Mouse (Mus musculus) liver, postnatal 0 days (tissue): ENCODE results near the gene Gp1ba. TPM values are rescaled to one million over a fixed set of nuclear protein-coding genes. Genes with fewer than 3 reads are reported as not detected.

Experiments used
- ATAC-seq: fragments of 200-750 bp; cut with Nextera tagmentation; 2 replicates; pipeline ENCODE4 v1.8.0; 2017; ENCODE audit warnings: mild to moderate bottlenecking, moderate library complexity
- DNase-seq: peaks from one replicate; pipeline ENCODE4 v3.0.0-alpha.2; 2016
- H3K27ac ChIP-seq: fragments of 300-500 bp; sonication (generic); 2 replicates; pipeline ENCODE4 v1.5.1; 2014; ENCODE audit warnings: antibody characterized with exemption, moderate library complexity, mild to moderate bottlenecking, low read depth
- H3K27me3 ChIP-seq: fragments of 300-500 bp; sonication (generic); 2 replicates; pipeline ENCODE4 v1.6.1; 2014; ENCODE audit warnings: low read length, control low read depth, mixed read lengths; ENCODE audit not compliant: insufficient read depth
- H3K36me3 ChIP-seq: fragments of 300-500 bp; sonication (generic); replicated peaks from 2 replicates; pipeline ENCODE4 v1.6.1; 2014; ENCODE audit warnings: mild to moderate bottlenecking, control low read depth, low read length, moderate library complexity, mixed read lengths; ENCODE audit not compliant: insufficient read depth
- H3K4me1 ChIP-seq: fragments of 300-500 bp; sonication (generic); 2 replicates; pipeline ENCODE4 v1.6.1; 2014; ENCODE audit warnings: antibody characterized with exemption, mild to moderate bottlenecking, control low read depth; ENCODE audit not compliant: insufficient read depth
- H3K4me2 ChIP-seq: fragments of 300-500 bp; sonication (generic); 2 replicates; pipeline ENCODE4 v1.6.1; 2014; ENCODE audit warnings: low read depth, mild to moderate bottlenecking, low read length, moderate library complexity, mixed read lengths
- H3K4me3 ChIP-seq: fragments of 300-500 bp; sonication (generic); 2 replicates; pipeline ENCODE4 v1.5.1; 2014; ENCODE audit warnings: low read depth, low read length
- H3K9ac ChIP-seq: fragments of 300-500 bp; sonication (generic); replicated peaks from 2 replicates; pipeline ENCODE4 v1.6.1; 2014; ENCODE audit warnings: mild to moderate bottlenecking, moderate library complexity
- H3K9me3 ChIP-seq: fragments of 300-500 bp; sonication (generic); 2 replicates; pipeline ENCODE4 v1.6.1; 2016; ENCODE audit warnings: mild to moderate bottlenecking, control low read depth, low read length, mixed read lengths
- CTCF ChIP-seq: sonication (generic); IDR thresholded peaks from 2 replicates; pipeline ENCODE4 v1.5.1; 2016; ENCODE audit warnings: antibody characterized with exemption, low read depth
- EP300 ChIP-seq: IDR thresholded peaks from 2 replicates; pipeline ENCODE4 v1.6.1; 2016; ENCODE audit warnings: antibody characterized with exemption, low read depth, mild to moderate bottlenecking
- WGBS: fragments of 180-500 bp; shearing (Covaris S2); extraction: QIAGEN DNeasy Blood & Tissue Kit; methylation state at CpG from one replicate; pipeline ENCODE4 v1.1.7; 2014; ENCODE audit not compliant: insufficient replicate concordance; 5-methylcytosine and 5-hydroxymethylcytosine counted together
- polyA plus RNA-seq: library from polyadenylated mRNA; unstranded; fragments of >200 nt; fragmentation: Nextera tagmentation; extraction: Ambion mirVana; gene quantifications from 2 replicates; pipeline ENCODE4 v1.2.1, GENCODE M21; 2015

Gene Gp1ba
- polyA plus RNA-seq, result 3.5 and 4.1 TPM in 2 replicates

DNA sequence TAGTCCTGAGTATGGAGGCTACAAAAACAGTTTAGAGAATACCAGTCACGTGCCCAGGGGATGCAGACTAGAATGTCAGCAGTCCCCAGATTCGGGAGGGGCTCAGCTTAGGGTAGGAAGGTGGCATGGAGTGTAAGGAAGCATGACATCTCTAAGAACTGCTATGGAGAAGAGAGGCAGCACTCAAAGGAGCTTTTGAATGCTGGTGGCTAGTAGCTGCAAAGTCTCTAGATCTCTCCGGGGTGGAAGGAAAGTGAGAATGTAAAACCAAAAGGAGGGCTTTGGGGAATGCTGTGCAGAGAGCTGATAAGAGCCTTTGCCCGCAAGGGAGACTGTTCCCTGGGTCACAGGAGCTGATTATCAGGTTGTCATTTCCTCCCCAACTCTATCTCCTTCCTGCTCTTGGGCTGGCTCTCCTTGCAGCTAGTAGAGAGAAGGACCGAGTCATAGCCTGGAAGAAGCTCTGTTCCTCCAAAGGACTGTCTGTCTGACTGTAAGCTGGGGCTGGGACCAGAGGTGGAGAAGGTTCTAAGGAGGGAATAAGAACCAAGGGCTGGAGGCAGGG lies at the start of gene Gp1ba:
Gene Gp1ba (plus strand): TSS at position 409 of the 565 bp plus-strand sequence.
- Histone ChIP-seq H3K27ac (peak within 1 kb of the TSS; percentile 80), H3K4me2 (peak within 1 kb of the TSS; percentile 55), H3K4me1 (peaks cover 23% of the 10 kb centered on the region), H3K9me3 (no peaks in the 10 kb centered on the region), H3K27me3 (no peaks in the 10 kb centered on the region), H3K36me3 (peaks cover 3% of the 10 kb centered on the region; the same call in 1 of the 2 replicates), H3K4me3 (no peak within 1 kb of the TSS), H3K9ac (peak within 1 kb of the TSS; percentile 8)
- DNase-seq (no peak), ATAC-seq (peak; percentile 76)
- WGBS, result 8% methylated on average over 5 of the region's 5 CpGs
- TF ChIP-seq EP300 (peak; percentile 76), CTCF (no peak)

DNA sequence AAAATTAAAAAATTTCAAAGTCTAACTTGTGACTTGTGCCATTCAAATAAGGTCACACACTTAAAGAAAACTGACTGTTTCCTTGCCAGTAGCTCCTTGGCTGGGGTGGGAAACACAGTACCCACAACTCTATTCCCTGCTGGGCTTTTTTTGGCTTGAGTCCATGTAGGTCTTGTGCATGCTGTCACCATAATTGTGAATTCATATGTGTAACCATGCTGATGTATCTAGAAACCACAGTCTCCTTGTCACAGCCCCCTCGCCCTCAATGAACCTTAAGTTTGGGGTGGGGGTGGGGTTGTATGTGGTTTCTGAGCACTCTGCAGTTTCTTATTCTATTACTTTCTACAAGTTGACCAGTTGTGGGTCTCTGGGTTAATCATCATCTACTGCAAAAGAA lies 47.2 kb upstream of the Gp1ba start:
- Histone ChIP-seq H3K36me3 (no peaks in the 10 kb centered on the region), H3K4me1 (peaks cover 34% of the 10 kb centered on the region), H3K4me2 (no peak overlapping the region), H3K9ac (no peak overlapping the region), H3K9me3 (no peaks in the 10 kb centered on the region), H3K4me3 (no peak overlapping the region), H3K27ac (0 out of 2 replicates have a peak overlapping the region, but pooled peaks have one; percentile 22), H3K27me3 (no peaks in the 10 kb centered on the region)
- DNase-seq (no peak), ATAC-seq (no peak)
- TF ChIP-seq EP300 (no peak), CTCF (no peak)
- WGBS, result 58% methylated on average over 1 of the region's 1 CpGs

DNA sequence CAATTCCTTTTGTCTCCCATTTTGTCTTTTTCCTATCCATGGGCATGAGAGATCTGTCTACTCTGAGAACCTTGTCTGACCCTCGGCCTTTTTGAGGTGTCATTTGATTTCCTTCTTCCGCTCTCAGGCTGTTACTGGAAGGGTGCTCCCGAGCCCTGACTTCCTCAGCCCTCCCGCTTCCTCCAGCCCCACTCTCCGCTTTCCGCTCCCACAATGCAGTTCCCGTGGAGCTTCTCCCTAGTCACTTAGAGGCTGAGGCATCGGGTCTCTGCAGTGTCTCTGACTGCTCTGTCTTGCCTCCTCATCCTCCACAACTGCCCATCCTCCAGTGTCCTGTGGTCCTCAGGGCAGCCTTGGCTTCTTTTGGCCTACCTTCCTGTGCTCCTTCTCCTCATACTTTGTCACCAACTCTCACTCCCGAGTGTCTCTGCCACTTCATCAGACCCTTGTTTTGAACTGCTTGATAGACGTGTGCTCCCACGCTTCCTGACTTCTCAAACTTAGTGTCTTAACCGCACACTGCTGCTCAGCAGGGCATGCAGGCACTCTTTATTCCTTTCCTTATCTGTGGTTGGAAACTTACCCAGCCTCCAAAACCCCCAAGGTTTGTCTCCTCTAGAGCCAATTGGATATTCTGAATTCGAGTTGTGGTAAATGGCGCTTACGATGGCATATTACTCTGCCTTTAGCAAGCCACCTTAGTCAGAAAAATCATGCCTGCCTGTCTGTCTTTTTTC lies 44.5 kb upstream of the Gp1ba start:
- ATAC-seq, result 0 out of 2 replicates have a peak, but pooled peaks have one; percentile 35

DNA sequence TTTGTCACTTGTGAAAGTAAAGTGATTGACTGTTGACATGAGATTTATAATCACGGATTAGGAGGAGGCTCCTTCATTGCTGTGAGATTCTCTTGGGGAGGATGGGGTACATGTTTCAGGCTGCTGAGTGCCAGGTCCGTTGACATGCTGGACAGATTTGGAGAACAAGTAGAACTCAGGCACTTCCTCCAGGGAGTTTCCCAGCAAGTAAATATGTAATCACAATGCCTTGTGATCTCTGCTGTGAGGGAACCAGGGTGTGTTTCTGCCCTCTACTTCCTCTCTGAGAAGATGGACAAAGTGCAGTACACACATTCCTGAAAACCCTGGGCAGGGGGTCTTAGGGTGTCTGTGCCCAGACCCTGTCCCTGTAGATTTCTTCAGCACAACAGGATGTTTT lies 43.3 kb upstream of the Gp1ba start:
- TF ChIP-seq EP300 (no peak), CTCF (no peak)
- H3K4me1 ChIP-seq, result peaks cover 24% of the 10 kb centered on the region
- DNase-seq, result no peak

More for the DNA sequence above, 44.5 kb upstream of the Gp1ba start:
- peak overlapping the region; percentile 57 for H3K27ac ChIP-seq
- no peak overlapping the region for H3K4me2 ChIP-seq
- 60% methylated on average over 15 of the region's 15 CpGs for WGBS
- no peaks in the 10 kb centered on the region for H3K27me3 ChIP-seq
- H3K9me3 ChIP-seq, result no peaks in the 10 kb centered on the region
- no peak overlapping the region for H3K4me3 ChIP-seq
- TF ChIP-seq CTCF, result no peak
- no peak for TF ChIP-seq EP300
- 0 out of 2 replicates have a peak, but pooled peaks cover 7% of the 10 kb centered on the region for H3K36me3 ChIP-seq
- H3K9ac ChIP-seq, result no peak overlapping the region
- H3K4me1 ChIP-seq, result peaks cover 24% of the 10 kb centered on the region
- DNase-seq, result no peak

DNA sequence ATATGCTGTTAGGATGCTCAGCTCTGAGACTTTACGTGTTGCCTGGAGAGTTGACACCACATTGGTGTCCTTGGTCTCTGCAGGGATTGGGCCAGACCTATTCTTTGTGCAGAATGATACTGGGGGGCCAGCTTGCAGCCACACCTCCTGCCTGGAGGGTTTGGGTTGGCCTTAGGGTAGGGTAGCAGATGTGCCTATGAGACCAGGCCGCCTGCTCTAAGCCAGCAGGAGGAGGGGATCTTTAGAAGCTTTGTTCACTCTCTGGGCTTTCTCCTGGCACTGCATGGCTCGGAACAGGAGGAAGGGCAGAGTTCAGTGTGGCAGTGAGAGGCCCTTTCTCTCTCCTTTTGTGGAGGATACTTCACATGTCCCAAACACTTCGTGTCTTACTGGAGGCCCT lies 42.8 kb upstream of the Gp1ba start:
- no peak for TF ChIP-seq CTCF
- TF ChIP-seq EP300, result no peak

More for the DNA sequence above, 43.3 kb upstream of the Gp1ba start:
- WGBS, result 42% methylated on average over 2 of the region's 2 CpGs
- 0 out of 2 replicates have a peak, but pooled peaks have one; percentile 19 for ATAC-seq
- H3K36me3 ChIP-seq, result 0 out of 2 replicates have a peak, but pooled peaks cover 9% of the 10 kb centered on the region
- H3K27me3 ChIP-seq, result no peaks in the 10 kb centered on the region
- no peak overlapping the region for H3K4me3 ChIP-seq
- H3K4me2 ChIP-seq, result no peak overlapping the region; the same call in 1 of the 2 replicates
- peak overlapping the region; percentile 57 for H3K27ac ChIP-seq
- no peak overlapping the region for H3K9ac ChIP-seq
- no peaks in the 10 kb centered on the region for H3K9me3 ChIP-seq

DNA sequence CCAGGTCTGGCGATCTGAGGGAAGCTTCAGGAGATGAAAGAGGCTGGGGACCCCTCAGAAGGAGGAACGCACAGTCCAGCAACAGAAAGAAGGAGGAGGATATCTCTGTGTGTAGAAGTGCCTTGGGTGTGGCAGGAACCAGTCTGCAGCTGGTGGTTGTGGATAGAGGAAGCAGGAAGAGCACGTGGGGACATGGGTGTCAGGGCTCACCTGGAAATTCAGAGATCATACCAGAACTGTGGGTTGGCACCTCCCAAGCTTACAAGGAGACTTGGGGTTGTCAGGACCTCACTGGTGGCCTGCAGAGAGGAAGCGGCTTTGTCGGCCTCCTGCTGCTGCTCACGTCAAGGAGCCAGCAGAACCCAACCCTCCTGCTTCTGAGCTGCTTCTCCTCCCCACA lies 41.6 kb upstream of the Gp1ba start:
- Histone ChIP-seq H3K36me3 (0 out of 2 replicates have a peak, but pooled peaks cover 9% of the 10 kb centered on the region), H3K27ac (0 out of 2 replicates have a peak overlapping the region, but pooled peaks have one; percentile 16), H3K27me3 (no peaks in the 10 kb centered on the region), H3K4me1 (peaks cover 19% of the 10 kb centered on the region), H3K9me3 (no peaks in the 10 kb centered on the region), H3K4me2 (no peak overlapping the region), H3K9ac (no peak overlapping the region), H3K4me3 (no peak overlapping the region)
- ATAC-seq (peak; percentile 54; the same call in 1 of the 2 replicates), DNase-seq (no peak)
- TF ChIP-seq CTCF (no peak), EP300 (no peak)
- 50% methylated on average over 6 of the region's 6 CpGs for WGBS

More for the DNA sequence above, 42.8 kb upstream of the Gp1ba start:
- H3K27ac ChIP-seq, result peak overlapping the region; percentile 57
- DNase-seq (no peak), ATAC-seq (no peak)
- H3K9ac ChIP-seq, result no peak overlapping the region
- H3K4me2 ChIP-seq, result no peak overlapping the region
- WGBS, result 64% methylated on average over 4 of the region's 4 CpGs
- H3K36me3 ChIP-seq, result 0 out of 2 replicates have a peak, but pooled peaks cover 9% of the 10 kb centered on the region
- H3K9me3 ChIP-seq, result no peaks in the 10 kb centered on the region
- H3K4me1 ChIP-seq, result peaks cover 24% of the 10 kb centered on the region
- no peaks in the 10 kb centered on the region for H3K27me3 ChIP-seq
- no peak overlapping the region for H3K4me3 ChIP-seq
